Mouse (Mus musculus) thymus, adult 2 months (tissue): ENCODE measurements around the gene Crocc2.

Experiments used
- CTCF ChIP-seq: fragments of 200-500 bp; IDR thresholded peaks from 2 replicates; pipeline ENCODE4 v1.5.1; 2012; ENCODE audit warnings: mild to moderate bottlenecking, control low read depth, low read length, moderate library complexity, borderline replicate concordance; ENCODE audit not compliant: control insufficient read depth, poor library complexity, insufficient read depth; ENCODE audit errors: extremely low read depth
- POLR2A ChIP-seq: fragments of 200-500 bp; IDR thresholded peaks from 2 replicates; pipeline ENCODE4 v1.6.1; 2012; ENCODE audit warnings: mild to moderate bottlenecking, low read length, control low read depth, moderate library complexity; ENCODE audit not compliant: control insufficient read depth, poor library complexity, insufficient read depth; ENCODE audit errors: extremely low read depth

DNA sequence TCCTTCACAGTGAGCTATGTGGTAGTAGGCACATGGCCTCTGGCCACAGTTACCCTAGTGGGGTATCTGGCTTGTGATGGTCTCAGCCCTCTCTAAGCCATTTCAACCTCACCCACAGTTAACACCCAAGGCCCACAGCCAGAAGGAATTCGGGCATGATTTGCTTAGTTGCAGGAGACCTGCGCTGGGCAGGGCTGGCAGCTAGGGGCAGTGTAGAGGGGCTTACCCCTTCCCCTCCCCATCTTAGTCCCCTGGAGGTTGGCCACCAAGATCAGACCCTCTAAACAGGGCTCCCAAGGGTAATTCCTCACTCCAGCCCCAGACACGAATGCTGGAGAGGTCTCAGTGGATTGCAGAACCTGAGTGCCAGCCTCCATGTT, 68.0 kb downstream of the Crocc2 start:
- TF ChIP-seq CTCF (no peak), POLR2A (no peak)
